Mouse (Mus musculus) midbrain, embryonic 15.5 days (tissue): Measurements from ENCODE around the gene Pou2f2. TPM values are rescaled to one million over a fixed set of nuclear protein-coding genes. Genes with fewer than 3 reads are reported as not detected.
"Not testable (repeated sequence)": the region's sequence is repeated elsewhere in the genome, so short reads cannot be mapped to it uniquely, and the experiment has no call there.

Experiments
- ATAC-seq: fragments of 200-750 bp; cut with Nextera tagmentation; replicated peaks from 2 replicates; pipeline ENCODE4 v1.8.0; 2017; ENCODE audit warnings: moderate TSS enrichment
- H3K27ac ChIP-seq: fragments of 300-500 bp; sonication (generic); 2 replicates; pipeline ENCODE4 v1.5.1; 2015; ENCODE audit warnings: mild to moderate bottlenecking, inconsistent platforms
- H3K27me3 ChIP-seq: fragments of 300-500 bp; sonication (generic); replicated peaks from 2 replicates; pipeline ENCODE4 v1.6.1; 2015; ENCODE audit warnings: inconsistent platforms
- H3K36me3 ChIP-seq: fragments of 300-500 bp; sonication (generic); replicated peaks from 2 replicates; pipeline ENCODE4 v1.6.1; 2015; ENCODE audit warnings: inconsistent platforms
- H3K4me1 ChIP-seq: fragments of 300-500 bp; sonication (generic); 2 replicates; pipeline ENCODE4 v1.6.1; 2015; ENCODE audit warnings: inconsistent platforms
- H3K4me2 ChIP-seq: fragments of 300-500 bp; sonication (generic); 2 replicates; pipeline ENCODE4 v1.6.1; 2015; ENCODE audit warnings: inconsistent platforms, mild to moderate bottlenecking, moderate library complexity
- H3K4me3 ChIP-seq: fragments of 300-500 bp; sonication (generic); 2 replicates; pipeline ENCODE4 v1.5.1; 2015; ENCODE audit warnings: mild to moderate bottlenecking, inconsistent platforms
- H3K9ac ChIP-seq: fragments of 300-500 bp; sonication (generic); 2 replicates; pipeline ENCODE4 v1.6.1; 2015; ENCODE audit warnings: mild to moderate bottlenecking, inconsistent platforms
- H3K9me3 ChIP-seq: fragments of 300-500 bp; sonication (generic); 2 replicates; pipeline ENCODE4 v1.6.1; 2016; ENCODE audit warnings: inconsistent platforms
- WGBS: fragments of 180-500 bp; shearing (Covaris S2); methylation state at CpG from one replicate; pipeline ENCODE4 v1.1.7; 2015; ENCODE audit warnings: mixed read lengths; 5-methylcytosine and 5-hydroxymethylcytosine counted together
- polyA plus RNA-seq: library from polyadenylated mRNA; unstranded; fragments of >200 nt; fragmentation: Nextera tagmentation; extraction: Ambion mirVana; gene quantifications from 2 replicates; pipeline ENCODE4 v1.2.1, GENCODE M21; 2015

The Pou2f2 gene
- polyA plus RNA-seq, 1 experiment from 2014 or later, result 59.1 TPM

DNA sequence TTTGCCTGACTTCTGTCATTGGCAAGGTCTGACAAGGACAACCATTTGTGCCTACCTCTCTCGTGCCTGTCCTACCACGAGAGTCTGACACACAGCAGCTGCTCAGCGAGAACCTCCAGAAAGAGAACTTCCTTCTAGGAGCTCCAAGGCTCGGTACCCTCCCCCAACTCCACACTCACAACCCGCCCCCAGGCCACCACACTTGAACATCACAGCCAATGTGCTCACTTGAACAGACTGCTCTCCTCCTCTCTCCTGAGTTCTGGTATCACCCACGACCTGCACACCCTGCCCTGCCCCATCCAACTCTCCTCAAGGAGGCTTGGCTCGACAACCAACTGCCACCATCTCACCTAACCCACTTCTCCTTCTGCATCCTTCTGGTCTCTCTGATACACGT lies 115.6 kb downstream of the Pou2f2 start:
- H3K27me3 ChIP-seq, result no peaks in the 10 kb centered on the region
- H3K9me3 ChIP-seq, result no peaks in the 10 kb centered on the region
- H3K9ac ChIP-seq, result no peak overlapping the region
- H3K4me1 ChIP-seq, result peaks cover 12% of the 10 kb centered on the region
- no peak overlapping the region for H3K27ac ChIP-seq
- 88% methylated on average over 8 of the region's 8 CpGs for WGBS
- peaks cover 67% of the 10 kb centered on the region for H3K36me3 ChIP-seq
- ATAC-seq, result no peak
- no peak overlapping the region for H3K4me2 ChIP-seq
- H3K4me3 ChIP-seq, result no peak overlapping the region

GRCm38 (mm10) chr7:25063346-25063745 lies 116.2 kb downstream of the Pou2f2 start:
- peaks cover 73% of the 10 kb centered on the region for H3K36me3 ChIP-seq
- H3K4me2 ChIP-seq, result no peak overlapping the region
- H3K9ac ChIP-seq, result no peak overlapping the region
- peaks cover 7% of the 10 kb centered on the region for H3K4me1 ChIP-seq
- ATAC-seq, result no peak
- H3K9me3 ChIP-seq, result no peaks in the 10 kb centered on the region
- WGBS, result 89% methylated on average over 6 of the region's 6 CpGs
- H3K27ac ChIP-seq, result no peak overlapping the region
- H3K27me3 ChIP-seq, result no peaks in the 10 kb centered on the region
- H3K4me3 ChIP-seq, result no peak overlapping the region

DNA sequence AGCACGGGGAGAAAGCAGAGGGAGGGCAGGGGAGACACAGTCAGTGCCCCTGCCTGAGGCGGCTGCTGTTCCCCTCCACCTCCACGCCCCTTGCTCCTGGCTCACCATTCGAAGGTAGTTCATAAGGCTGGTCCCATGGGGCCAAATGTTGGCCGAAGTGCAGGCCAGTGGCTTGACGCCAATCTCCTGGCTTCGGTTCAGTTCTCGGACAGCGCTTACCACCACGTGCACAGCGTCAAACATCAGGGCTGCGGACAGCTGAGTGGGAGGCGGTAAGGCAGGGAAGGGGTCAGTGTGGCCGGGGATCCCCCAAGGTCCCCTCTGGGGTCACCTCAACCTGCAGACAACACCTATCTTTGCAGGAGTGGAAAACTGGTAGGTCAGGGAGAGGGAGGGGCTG lies 120.7 kb downstream of the Pou2f2 start:
- no peak overlapping the region for H3K9ac ChIP-seq
- no peak overlapping the region for H3K4me2 ChIP-seq
- H3K27me3 ChIP-seq, result no peaks in the 10 kb centered on the region
- H3K27ac ChIP-seq, result no peak overlapping the region
- no peaks in the 10 kb centered on the region for H3K9me3 ChIP-seq
- H3K4me3 ChIP-seq, result no peak overlapping the region
- no peak for ATAC-seq
- 96% methylated on average over 14 of the region's 14 CpGs for WGBS
- no peaks in the 10 kb centered on the region for H3K4me1 ChIP-seq
- H3K36me3 ChIP-seq, result peaks cover 92% of the 10 kb centered on the region

- Histone ChIP-seq H3K27ac (no peak overlapping the region), H3K36me3 (peaks cover 92% of the 10 kb centered on the region), H3K4me1 (no peaks in the 10 kb centered on the region), H3K4me2 (no peak overlapping the region), H3K9me3 (no peaks in the 10 kb centered on the region), H3K4me3 (no peak overlapping the region), H3K9ac (no peak overlapping the region), H3K27me3 (no peaks in the 10 kb centered on the region)
- WGBS, result 93% methylated on average over 8 of the region's 8 CpGs
- ATAC-seq, result 0 out of 2 replicates have a peak, but pooled peaks have one; percentile 9
Measured at GRCm38 (mm10) chr7:25058394-25058793, 121.1 kb downstream of the Pou2f2 start.

GRCm38 (mm10) chr7:25057888-25058287 lies 121.6 kb downstream of the Pou2f2 start:
- WGBS, result 92% methylated on average over 5 of the region's 5 CpGs
- Histone ChIP-seq H3K9ac (no peak overlapping the region), H3K27ac (no peak overlapping the region), H3K27me3 (no peaks in the 10 kb centered on the region), H3K4me2 (no peak overlapping the region), H3K36me3 (peaks cover 92% of the 10 kb centered on the region), H3K9me3 (no peaks in the 10 kb centered on the region), H3K4me3 (no peak overlapping the region), H3K4me1 (no peaks in the 10 kb centered on the region)
- ATAC-seq, result no peak

GRCm38 (mm10) chr7:25056951-25057350 lies 122.6 kb downstream of the Pou2f2 start:
- Histone ChIP-seq H3K4me2 (no peak overlapping the region), H3K4me3 (no peak overlapping the region), H3K36me3 (peaks cover 90% of the 10 kb centered on the region), H3K9me3 (no peaks in the 10 kb centered on the region), H3K27me3 (no peaks in the 10 kb centered on the region), H3K9ac (no peak overlapping the region), H3K27ac (no peak overlapping the region), H3K4me1 (no peaks in the 10 kb centered on the region)
- 89% methylated on average over 4 of the region's 4 CpGs for WGBS
- ATAC-seq, result no peak

DNA sequence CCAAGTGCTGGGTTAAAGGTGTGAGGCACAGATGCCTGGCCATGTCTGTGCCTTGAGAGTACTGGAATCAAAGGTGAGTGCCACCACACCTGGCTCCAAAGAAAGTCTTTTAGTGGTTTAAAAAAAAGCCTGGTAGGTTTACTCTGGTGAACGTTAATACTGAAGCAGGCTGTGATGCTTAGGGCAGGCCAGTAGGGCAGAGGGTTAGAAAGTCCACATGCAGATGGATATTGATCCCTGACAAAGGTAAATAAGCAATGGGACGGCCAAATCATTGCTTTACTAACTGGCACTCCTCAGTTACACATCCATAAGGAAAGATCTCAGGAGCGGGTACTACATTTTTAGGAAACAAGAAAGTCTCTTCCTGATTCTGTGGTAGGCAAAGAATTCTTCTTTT lies 126.9 kb downstream of the Pou2f2 start:
- Histone ChIP-seq H3K27ac (no peak overlapping the region), H3K36me3 (peaks cover 61% of the 10 kb centered on the region), H3K4me2 (no peak overlapping the region), H3K27me3 (no peaks in the 10 kb centered on the region), H3K4me1 (no peaks in the 10 kb centered on the region), H3K9me3 (no peaks in the 10 kb centered on the region), H3K9ac (no peak overlapping the region), H3K4me3 (no peak overlapping the region)
- ATAC-seq, result no peak
- 86% methylated on average over 3 of the region's 3 CpGs for WGBS

DNA sequence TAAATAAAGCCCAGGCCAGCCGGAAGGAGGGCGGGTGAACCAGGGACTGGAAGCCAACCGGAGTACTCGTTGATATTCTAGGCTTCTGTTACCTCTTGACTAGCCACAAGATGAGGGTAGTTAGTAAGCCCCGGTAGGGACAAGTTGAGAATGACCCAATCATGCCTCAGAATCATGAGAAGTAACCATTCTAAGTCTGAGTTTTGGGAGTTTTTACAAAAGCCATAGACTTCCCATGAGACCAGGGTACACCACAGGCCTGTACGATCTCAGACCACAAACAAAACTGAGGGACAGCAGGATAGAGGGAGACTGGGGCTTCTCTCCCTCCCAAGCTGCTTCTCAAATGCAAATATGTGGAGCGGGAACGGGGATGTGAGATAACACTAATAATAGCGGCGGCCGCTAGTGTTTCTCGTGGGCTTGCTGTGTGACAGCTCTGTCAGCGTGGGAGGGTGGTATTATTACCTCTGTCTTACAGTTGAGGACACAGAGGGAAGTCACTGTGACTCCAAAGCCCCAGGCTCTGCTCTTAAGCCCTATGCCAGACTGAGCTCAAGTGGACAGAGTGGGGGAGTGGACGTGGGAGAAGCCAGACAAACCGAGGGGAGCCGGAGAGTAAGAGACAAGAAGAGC lies 130.1 kb downstream of the Pou2f2 start:
- H3K9ac ChIP-seq, result no peak overlapping the region
- H3K27me3 ChIP-seq, result no peaks in the 10 kb centered on the region
- no peaks in the 10 kb centered on the region for H3K9me3 ChIP-seq
- peaks cover 54% of the 10 kb centered on the region for H3K36me3 ChIP-seq
- WGBS, result 83% methylated on average over 16 of the region's 16 CpGs
- no peak overlapping the region for H3K4me2 ChIP-seq
- no peak for ATAC-seq
- no peak overlapping the region for H3K27ac ChIP-seq
- no peaks in the 10 kb centered on the region for H3K4me1 ChIP-seq
- H3K4me3 ChIP-seq, result no peak overlapping the region

DNA sequence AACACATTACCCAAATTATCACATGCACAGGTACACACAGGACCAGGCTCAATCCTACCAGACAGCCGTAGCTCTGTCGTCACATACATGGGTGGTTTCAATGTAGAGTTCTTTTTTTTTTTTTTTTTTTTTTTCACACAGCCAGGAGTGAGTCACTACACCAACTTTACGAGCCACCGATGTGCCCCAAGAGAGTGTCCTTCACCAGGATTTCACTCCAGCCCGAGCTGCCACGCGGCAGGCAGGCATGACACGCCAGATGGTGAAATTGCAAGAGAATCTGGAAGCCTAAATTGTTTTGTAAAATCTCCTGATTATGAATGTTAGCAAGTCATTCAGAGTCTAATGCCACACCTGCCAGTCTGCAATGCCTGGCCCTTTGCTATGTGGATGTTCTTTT lies 132.2 kb downstream of the Pou2f2 start:
- no peaks in the 10 kb centered on the region for H3K27me3 ChIP-seq
- no peak overlapping the region for H3K27ac ChIP-seq
- H3K4me2 ChIP-seq, result no peak overlapping the region
- H3K9ac ChIP-seq, result no peak overlapping the region
- no peak overlapping the region for H3K4me3 ChIP-seq
- no peak for ATAC-seq
- no peaks in the 10 kb centered on the region for H3K9me3 ChIP-seq
- 84% methylated on average over 8 of the region's 8 CpGs for WGBS
- no peaks in the 10 kb centered on the region for H3K4me1 ChIP-seq
- peaks cover 54% of the 10 kb centered on the region for H3K36me3 ChIP-seq

- not testable (repeated sequence) for H3K4me1 ChIP-seq, H3K4me3 ChIP-seq, H3K9ac ChIP-seq, H3K27ac ChIP-seq, ATAC-seq, H3K27me3 ChIP-seq, H3K4me2 ChIP-seq, H3K9me3 ChIP-seq
- WGBS, result 98% methylated on average over 7 of the region's 7 CpGs
- H3K36me3 ChIP-seq, result peaks cover 59% of the 10 kb centered on the region
Measured at GRCm38 (mm10) chr7:25044599-25044998, 134.9 kb downstream of the Pou2f2 start.

DNA sequence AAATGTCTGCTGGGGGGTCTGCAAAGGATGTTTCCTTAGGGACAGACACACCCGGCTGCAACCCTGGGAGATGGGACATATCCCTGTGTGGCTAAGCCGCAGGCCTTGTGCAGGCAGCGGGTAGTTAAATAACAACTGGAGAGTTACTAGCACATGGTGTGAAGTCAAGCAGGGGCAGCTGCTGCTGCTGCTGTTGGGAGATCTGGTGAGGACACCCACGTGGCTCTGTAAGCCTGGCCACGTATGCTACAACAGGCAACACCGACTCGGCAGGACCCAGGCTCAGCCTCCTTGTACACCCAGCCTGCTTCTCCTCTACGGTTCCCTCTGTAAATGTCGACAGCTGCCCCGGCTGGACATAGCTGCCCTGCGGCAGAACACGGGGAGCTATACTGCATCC lies 137.6 kb downstream of the Pou2f2 start:
- Histone ChIP-seq H3K9me3 (no peaks in the 10 kb centered on the region), H3K27me3 (no peaks in the 10 kb centered on the region), H3K27ac (no peak overlapping the region), H3K4me3 (no peak overlapping the region), H3K9ac (no peak overlapping the region), H3K36me3 (peaks cover 57% of the 10 kb centered on the region), H3K4me1 (no peaks in the 10 kb centered on the region), H3K4me2 (no peak overlapping the region)
- ATAC-seq, result no peak
- 87% methylated on average over 12 of the region's 12 CpGs for WGBS
